Mouse (Mus musculus) thymus, adult 2 months (tissue): ENCODE measurements at regions not wholly inside any gene's neighbourhood (a gene's known extent, or its start where the extent isn't known, plus 50 kb on each side); places are given as distances from the start of the nearest gene placed in this dataset.

Source experiments
- CTCF ChIP-seq: fragments of 200-500 bp; IDR thresholded peaks from 2 replicates; pipeline ENCODE4 v1.5.1; 2012; ENCODE audit warnings: mild to moderate bottlenecking, control low read depth, low read length, moderate library complexity, borderline replicate concordance; ENCODE audit not compliant: control insufficient read depth, poor library complexity, insufficient read depth; ENCODE audit errors: extremely low read depth
- POLR2A ChIP-seq: fragments of 200-500 bp; IDR thresholded peaks from 2 replicates; pipeline ENCODE4 v1.6.1; 2012; ENCODE audit warnings: mild to moderate bottlenecking, low read length, control low read depth, moderate library complexity; ENCODE audit not compliant: control insufficient read depth, poor library complexity, insufficient read depth; ENCODE audit errors: extremely low read depth

DNA sequence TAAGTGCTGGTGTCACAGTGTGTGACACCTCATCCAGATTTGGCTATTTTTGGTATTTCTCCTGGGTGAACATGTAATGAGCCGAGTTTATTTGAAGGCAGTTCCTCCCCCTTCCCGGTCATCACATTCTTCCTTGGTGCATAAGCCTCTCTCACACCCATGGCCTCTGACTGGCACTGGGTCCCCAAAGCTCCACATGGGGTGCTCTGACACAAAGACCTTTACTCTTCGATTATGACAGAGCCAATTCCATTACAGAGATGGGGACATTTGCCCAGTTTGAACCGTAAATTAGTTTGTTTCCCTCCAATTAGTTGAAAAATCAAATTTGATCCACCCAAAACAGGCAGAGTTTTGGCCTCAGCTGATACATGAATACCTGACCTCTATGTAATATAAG lies 171.2 kb upstream of the Camk1g start:
- TF ChIP-seq CTCF (no peak), POLR2A (no peak)
